Mouse (Mus musculus) CH12.LX (cell line): ENCODE results near the gene Pptc7. TPM values are rescaled to one million over a fixed set of nuclear protein-coding genes. Genes with fewer than 3 reads are reported as not detected.
A peak's percentile ranks its signal among the peaks of the same experiment; 100 is the strongest.

Experiments used
- DNase-seq: peaks from one replicate; pipeline ENCODE4 v3.0.0-alpha.2; 2013; ENCODE audit errors: extremely low read depth
- H3K27ac ChIP-seq: 2 replicates; pipeline ENCODE4 v1.5.1; 2012; ENCODE audit warnings: low read depth, mild to moderate bottlenecking, control low read depth, moderate library complexity; ENCODE audit not compliant: insufficient read depth
- H3K27me3 ChIP-seq: replicated peaks from 2 replicates; pipeline ENCODE3; 2012; ENCODE audit warnings: inconsistent platforms
- H3K36me3 ChIP-seq, 2 experiments: replicated peaks in 1 of 2; 2 replicates each; pipeline versions ENCODE3 to v1.6.1; 2012; ENCODE audit warnings: inconsistent platforms in 1 of 2, low read length in 1 of 2, mild to moderate bottlenecking in 1 of 2, mixed read lengths in 1 of 2, moderate library complexity in 1 of 2; ENCODE audit not compliant: control insufficient read depth in 1 of 2, insufficient read depth in 1 of 2
- H3K4me1 ChIP-seq, 2 experiments: 2 replicates each; pipeline ENCODE4 v1.6.1; 2012; ENCODE audit warnings: inconsistent platforms in 1 of 2, moderate library complexity in 1 of 2; ENCODE audit not compliant: insufficient read depth in 2 of 2, control insufficient read depth in 1 of 2
- H3K4me2 ChIP-seq: 2 replicates; pipeline ENCODE4 v1.6.1; 2012; ENCODE audit warnings: low read depth, mild to moderate bottlenecking, control low read depth; ENCODE audit not compliant: poor library complexity, insufficient read depth, severe bottlenecking
- H3K4me3 ChIP-seq, 3 experiments: fragments of 150-350 bp in 1 of 3; sonication (generic) in 1 of 3; replicated peaks in 1 of 3; 2 replicates each; pipeline versions ENCODE3 to v1.5.1; 2011 to 2012; ENCODE audit warnings: low read depth in 2 of 3, low read length in 2 of 3, mild to moderate bottlenecking in 2 of 3, moderate library complexity in 2 of 3, control low read depth in 1 of 3, improper control_type of control experiment in 1 of 3, inconsistent platforms in 1 of 3, mixed read lengths in 1 of 3; ENCODE audit not compliant: poor library complexity in 1 of 3
- H3K79me2 ChIP-seq: replicated peaks from 2 replicates; pipeline ENCODE4 v1.6.1; 2012; ENCODE audit warnings: mild to moderate bottlenecking, moderate library complexity; ENCODE audit not compliant: control insufficient read depth, poor library complexity, insufficient read depth, severe bottlenecking; ENCODE audit errors: extremely low read depth
- H3K9ac ChIP-seq: 2 replicates; pipeline ENCODE4 v1.6.1; 2012; ENCODE audit warnings: low read depth, mild to moderate bottlenecking, control low read depth, moderate library complexity; ENCODE audit not compliant: insufficient read depth
- H3K9me3 ChIP-seq: replicated peaks from 2 replicates; pipeline ENCODE3; 2012; ENCODE audit warnings: low read length, inconsistent platforms, mixed read lengths
- E2F4 ChIP-seq: IDR thresholded peaks from 2 replicates; pipeline ENCODE4 v1.6.1; 2011; ENCODE audit warnings: low read depth, low read length, improper control_type of control experiment; ENCODE audit not compliant: insufficient replicate concordance
- SIN3A ChIP-seq: IDR thresholded peaks from 2 replicates; pipeline ENCODE4 v1.6.1; 2012; ENCODE audit warnings: low read length, improper control_type of control experiment, inconsistent platforms
- ZNF384 ChIP-seq: IDR thresholded peaks from 2 replicates; pipeline ENCODE4 v1.6.1; 2012; ENCODE audit warnings: low read depth, low read length, improper control_type of control experiment, inconsistent platforms
- dilution Hi-C: fragments of 300-500 bp; cut with MboI; formaldehyde crosslinking; loops from 2 replicates; pipeline ENCODE4 v1.14.3; 2020; ENCODE audit warnings: low sequenced_read_pairs; ENCODE audit not compliant: extremely low pct_unique_long_range_greater_than_20kb, extremely low pct_ligation_motif_present
- in situ Hi-C: fragments of 300-500 bp; cut with MboI; formaldehyde crosslinking; loops from 3 replicates; pipeline ENCODE4 v1.14.3; 2019; ENCODE audit warnings: low sequenced_read_pairs, low pct_ligation_motif_present, low pct_unique_long_range_greater_than_20kb, mixed read lengths
- polyA plus RNA-seq: library from polyadenylated mRNA; unstranded; fragments of >175 nt; gene quantifications from 2 replicates; pipeline ENCODE4 v1.2.1, GENCODE M21; 2012; ENCODE audit warnings: low read depth; ENCODE audit not compliant: insufficient read length
- total RNA-seq, 2 experiments: library from RNA; depleted of rRNA; stranded (reverse); fragments of 300-350 nt in 1 of 2; fragments of >200 nt in 1 of 2; gene quantifications; 2 replicates each; pipeline ENCODE4 v1.2.3; 2012 to 2014

Gene Pptc7
- total and polyA plus RNA-seq, 3 experiments = 17.1 to 25.9 (median 23.6) TPM

DNA sequence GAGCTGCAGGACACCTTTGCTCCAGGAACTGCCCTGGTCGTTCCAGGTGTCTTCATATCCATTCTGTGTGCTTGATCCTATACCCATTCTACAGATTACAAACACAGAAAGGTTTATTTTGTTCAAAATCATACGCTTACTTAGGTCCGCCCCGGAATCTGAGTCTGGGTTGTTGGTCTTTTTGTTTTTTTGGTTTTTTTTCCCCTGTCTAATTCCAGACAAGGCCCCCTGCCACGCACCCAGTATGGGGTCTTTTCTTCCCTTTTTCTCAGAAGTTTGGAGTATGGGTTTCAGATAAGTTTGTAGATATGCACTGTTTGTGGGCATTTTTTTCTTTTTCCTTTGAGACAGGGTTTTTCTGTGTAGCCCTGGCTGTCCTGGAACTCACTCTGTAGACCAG lies 88.7 kb downstream of the Pptc7 start:
- Histone ChIP-seq H3K4me3 (peak overlapping the region; percentile 63 to 91 (median 80)), H3K4me1 (peaks cover 4 to 15% of the 10 kb centered on the region in 2 experiments; a peak in 3 of 4 replicates), H3K4me2 (peak overlapping the region; percentile 98), H3K27ac (peak overlapping the region; percentile 76; the same call in 1 of the 2 replicates), H3K9ac (peak overlapping the region; percentile 79), H3K27me3 (no peaks in the 10 kb centered on the region), H3K36me3 (peaks cover 17 to 51% of the 10 kb centered on the region in 2 experiments), H3K79me2 (peaks cover 18% of the 10 kb centered on the region), H3K9me3 (no peaks in the 10 kb centered on the region)
- TF ChIP-seq SIN3A (no peak), E2F4 (no peak), ZNF384 (peak; percentile 30; the same call in 1 of the 2 replicates)
- dilution Hi-C loops = no loop called here
- in situ Hi-C loops = no loop called here
- DNase-seq = no peak

Other genes starting within 250 kb of the Pptc7 start
- gene Cux2, start 234.3 kb upstream of the Pptc7 start, total RNA-seq (2012; rRNA removed) = 0.17 TPM in 1 of 2 replicates, not detected in the other
- gene Cux2, start 234.3 kb upstream of the Pptc7 start, total RNA-seq (2014; rRNA removed) = not detected in 2 replicates
- gene Cux2, start 234.3 kb upstream of the Pptc7 start, polyA plus RNA-seq = not detected in 2 replicates
- gene Myl2, start 183.4 kb upstream of the Pptc7 start, total RNA-seq (2012; rRNA removed) = not detected in 2 replicates
- not detected in 2 replicates for gene Myl2, start 183.4 kb upstream of the Pptc7 start, total RNA-seq (2014; rRNA removed)
- gene Myl2, start 183.4 kb upstream of the Pptc7 start, polyA plus RNA-seq = not detected in 2 replicates
- 0.47 and 0.59 TPM in 2 replicates for gene Ccdc63, start 143.5 kb upstream of the Pptc7 start, total RNA-seq (2012; rRNA removed)
- gene Ccdc63, start 143.5 kb upstream of the Pptc7 start, total RNA-seq (2014; rRNA removed) = 0.39 TPM in 1 of 2 replicates, not detected in the other
- gene Ccdc63, start 143.5 kb upstream of the Pptc7 start, polyA plus RNA-seq = 0.70 and 0.94 TPM in 2 replicates
- gene Ppp1cc, start 126.1 kb upstream of the Pptc7 start, total RNA-seq (2012; rRNA removed) = 191 and 234 TPM in 2 replicates
- gene Ppp1cc, start 126.1 kb upstream of the Pptc7 start, total RNA-seq (2014; rRNA removed) = 401 and 406 TPM in 2 replicates
- 358 and 375 TPM in 2 replicates for gene Ppp1cc, start 126.1 kb upstream of the Pptc7 start, polyA plus RNA-seq
- 156 and 167 TPM in 2 replicates for gene Hvcn1, start 77.6 kb upstream of the Pptc7 start, total RNA-seq (2012; rRNA removed)
- gene Hvcn1, start 77.6 kb upstream of the Pptc7 start, total RNA-seq (2014; rRNA removed) = 132 and 143 TPM in 2 replicates
- 145 and 159 TPM in 2 replicates for gene Hvcn1, start 77.6 kb upstream of the Pptc7 start, polyA plus RNA-seq
- 7.6 and 8.8 TPM in 2 replicates for gene Tctn1, start 19.9 kb upstream of the Pptc7 start, total RNA-seq (2012; rRNA removed)
- 2.6 and 2.9 TPM in 2 replicates for gene Tctn1, start 19.9 kb upstream of the Pptc7 start, total RNA-seq (2014; rRNA removed)
- gene Tctn1, start 19.9 kb upstream of the Pptc7 start, polyA plus RNA-seq = 3.7 and 4.4 TPM in 2 replicates
- gene Rad9b, start 69.9 kb downstream of the Pptc7 start, total RNA-seq (2012; rRNA removed) = 6.5 and 9.0 TPM in 2 replicates
- gene Rad9b, start 69.9 kb downstream of the Pptc7 start, total RNA-seq (2014; rRNA removed) = 10.3 and 11.3 TPM in 2 replicates
- gene Rad9b, start 69.9 kb downstream of the Pptc7 start, polyA plus RNA-seq = 10.4 TPM in 2 replicates
- 82.2 and 94.9 TPM in 2 replicates for gene Vps29, start 70.0 kb downstream of the Pptc7 start, total RNA-seq (2012; rRNA removed)
- 145 and 153 TPM in 2 replicates for gene Vps29, start 70.0 kb downstream of the Pptc7 start, total RNA-seq (2014; rRNA removed)
- 94.4 and 95.0 TPM in 2 replicates for gene Vps29, start 70.0 kb downstream of the Pptc7 start, polyA plus RNA-seq
- gene Gpn3, start 87.5 kb downstream of the Pptc7 start, total RNA-seq (2012; rRNA removed) = 61.4 and 66.8 TPM in 2 replicates
- 96.1 and 97.1 TPM in 2 replicates for gene Gpn3, start 87.5 kb downstream of the Pptc7 start, total RNA-seq (2014; rRNA removed)
- gene Gpn3, start 87.5 kb downstream of the Pptc7 start, polyA plus RNA-seq = 65.9 and 74.6 TPM in 2 replicates
- 37.2 and 38.2 TPM in 2 replicates for gene Fam216a, start 88.0 kb downstream of the Pptc7 start, total RNA-seq (2012; rRNA removed)
- 50.2 and 55.8 TPM in 2 replicates for gene Fam216a, start 88.0 kb downstream of the Pptc7 start, total RNA-seq (2014; rRNA removed)
- 41.4 and 41.5 TPM in 2 replicates for gene Fam216a, start 88.0 kb downstream of the Pptc7 start, polyA plus RNA-seq
- 297 and 315 TPM in 2 replicates for gene Arpc3, start 107.5 kb downstream of the Pptc7 start, total RNA-seq (2012; rRNA removed)
- 425 and 543 TPM in 2 replicates for gene Arpc3, start 107.5 kb downstream of the Pptc7 start, total RNA-seq (2014; rRNA removed)
- gene Arpc3, start 107.5 kb downstream of the Pptc7 start, polyA plus RNA-seq = 256 TPM in 2 replicates
- gene Anapc7, start 137.3 kb downstream of the Pptc7 start, total RNA-seq (2012; rRNA removed) = 36.6 and 39.4 TPM in 2 replicates
- gene Anapc7, start 137.3 kb downstream of the Pptc7 start, total RNA-seq (2014; rRNA removed) = 21.3 and 21.9 TPM in 2 replicates
- 43.3 and 45.4 TPM in 2 replicates for gene Anapc7, start 137.3 kb downstream of the Pptc7 start, polyA plus RNA-seq
- 80.9 and 123 TPM in 2 replicates for gene Atp2a2, start 217.9 kb downstream of the Pptc7 start, total RNA-seq (2012; rRNA removed)
- 59.5 and 61.6 TPM in 2 replicates for gene Atp2a2, start 217.9 kb downstream of the Pptc7 start, total RNA-seq (2014; rRNA removed)
- 158 and 159 TPM in 2 replicates for gene Atp2a2, start 217.9 kb downstream of the Pptc7 start, polyA plus RNA-seq